Mouse (Mus musculus): ENCODE measurements around the gene Vps8.
A peak's percentile ranks its signal among the peaks of the same experiment; 100 is the strongest.

The Vps8 gene

GRCm38 (mm10) chr16:21627248-21627647 lies 204.3 kb downstream of the Vps8 start:
- DNase-seq (ENCODE audit: low spot score) = peak; percentile 28

DNA sequence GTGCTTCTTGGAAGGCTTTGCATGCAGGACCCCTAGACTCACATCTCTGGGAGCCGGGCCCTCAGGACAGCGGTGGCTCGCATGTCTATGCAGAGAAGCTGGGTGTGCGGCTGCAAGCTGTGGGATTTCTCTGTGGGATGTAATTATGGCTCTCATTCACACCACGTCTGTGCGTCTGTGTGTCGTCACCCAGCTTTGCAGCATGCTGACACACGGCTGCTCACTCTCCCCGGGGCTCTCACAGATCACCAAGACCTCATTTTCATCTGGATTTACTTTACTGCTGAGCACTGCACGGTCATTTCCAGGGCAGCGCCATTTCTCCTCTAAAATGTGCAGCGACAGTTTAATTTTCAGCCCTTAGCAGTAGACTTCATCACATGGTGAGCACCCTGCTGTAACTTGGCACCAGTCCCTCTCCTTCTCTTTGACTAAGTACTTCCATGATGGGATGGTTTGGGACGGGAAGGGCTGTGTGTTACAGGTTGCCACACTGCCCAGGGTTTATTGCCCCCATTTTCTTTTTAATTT lies 205.2 kb downstream of the Vps8 start:
- DNase-seq (ENCODE audit: low spot score) = no peak

DNA sequence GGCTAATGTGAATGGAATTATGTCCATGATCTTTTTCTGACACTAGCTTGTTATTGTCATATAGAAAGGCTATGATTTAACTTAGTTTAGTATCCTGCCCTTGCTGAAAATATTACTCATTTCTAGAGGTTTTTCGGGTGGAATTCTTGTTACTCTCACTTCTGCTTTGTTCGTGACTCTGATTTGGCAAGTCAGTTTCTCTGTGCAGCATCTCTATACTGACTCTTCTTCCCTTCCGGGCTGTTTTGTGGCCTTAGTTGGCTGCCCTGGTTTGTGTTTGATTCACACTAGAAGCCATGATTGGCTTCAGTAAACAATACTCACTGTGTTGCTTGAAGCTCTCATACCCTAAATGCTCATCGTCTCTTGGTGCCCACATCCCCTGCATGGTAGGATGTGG lies 207.7 kb downstream of the Vps8 start:
- no peak for DNase-seq (ENCODE audit: low spot score)

GRCm38 (mm10) chr16:21631815-21632222 lies 208.9 kb downstream of the Vps8 start:
- DNase-seq (ENCODE audit: low spot score) = no peak

DNA sequence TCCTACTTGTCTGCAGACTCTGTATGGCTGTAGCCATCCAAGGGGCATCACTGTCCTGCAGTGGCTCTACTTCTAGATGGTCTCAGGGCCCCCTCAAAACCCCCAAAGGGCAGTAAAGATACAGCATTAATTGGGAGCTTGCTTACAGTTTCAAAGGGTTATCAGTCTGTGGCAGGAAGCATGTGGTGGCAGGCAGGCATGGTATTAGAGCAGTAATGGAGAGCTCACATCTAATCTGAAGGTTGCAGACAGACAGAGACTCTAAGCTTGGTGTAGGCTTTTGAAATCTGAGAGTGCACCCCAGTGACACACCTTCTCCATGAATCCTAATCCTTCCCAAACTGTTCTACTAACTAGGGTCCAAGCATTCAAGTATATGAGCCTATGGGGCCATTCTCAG lies 211.5 kb downstream of the Vps8 start:
- no peak for DNase-seq (ENCODE audit: low spot score)

- no peak for DNase-seq (ENCODE audit: low spot score)
Observed at GRCm38 (mm10) chr16:21636156-21636853, 213.4 kb downstream of the Vps8 start.

GRCm38 (mm10) chr16:21637201-21637819 lies 214.4 kb downstream of the Vps8 start:
- no peak for DNase-seq (ENCODE audit: low spot score)

DNA sequence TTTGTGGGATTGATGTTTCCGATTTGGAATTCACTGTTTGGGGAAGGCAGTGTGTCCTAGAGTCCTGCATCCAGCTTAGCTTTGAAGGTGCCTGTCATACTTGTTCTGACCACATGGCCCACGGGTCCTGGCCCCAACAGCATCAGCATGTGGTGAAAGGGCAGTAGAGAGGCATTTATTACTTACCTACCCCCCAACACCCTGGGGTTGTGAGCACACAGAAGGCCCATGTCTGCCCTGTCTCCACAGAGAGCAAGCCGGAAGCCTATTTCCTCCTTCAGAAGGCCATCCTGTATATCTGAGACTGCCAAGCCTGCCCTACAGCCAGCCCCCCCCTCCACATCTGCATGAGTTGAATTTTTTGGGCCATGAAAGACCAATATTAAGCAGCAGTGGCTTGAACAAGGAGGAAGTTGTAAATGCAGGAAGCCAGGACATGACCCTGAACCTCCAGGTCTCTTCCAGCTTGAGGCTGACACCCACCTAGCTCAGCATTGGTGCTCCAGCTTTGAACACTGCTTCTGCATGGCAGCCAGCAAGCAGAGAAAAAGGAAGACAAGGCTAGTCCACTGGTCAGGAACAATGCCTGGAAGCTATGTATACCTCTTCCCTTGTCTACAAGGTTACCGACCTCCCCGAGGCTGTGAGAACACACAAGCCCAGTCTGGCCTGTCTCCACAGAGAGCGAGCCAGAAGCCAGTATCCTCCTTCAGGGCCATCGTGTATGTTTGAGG lies 218.0 kb downstream of the Vps8 start:
- DNase-seq (ENCODE audit: low spot score) = no peak

- DNase-seq (ENCODE audit: low spot score) = no peak
Observed at GRCm38 (mm10) chr16:21641944-21642343, 219.0 kb downstream of the Vps8 start.

- no peak for DNase-seq (ENCODE audit: low spot score)
Observed at GRCm38 (mm10) chr16:21642906-21643305, 220.0 kb downstream of the Vps8 start.

GRCm38 (mm10) chr16:21643621-21644041 lies 220.7 kb downstream of the Vps8 start:
- no peak for DNase-seq (ENCODE audit: low spot score)

- no peak for DNase-seq (ENCODE audit: low spot score)
Observed at GRCm38 (mm10) chr16:21644066-21644561, 221.2 kb downstream of the Vps8 start.

- no peak for DNase-seq (ENCODE audit: low spot score)
Observed at GRCm38 (mm10) chr16:21644574-21644973, 221.7 kb downstream of the Vps8 start.

- DNase-seq (ENCODE audit: low spot score) = no peak
Observed at GRCm38 (mm10) chr16:21645915-21646314, 223.0 kb downstream of the Vps8 start.

- DNase-seq (ENCODE audit: low spot score) = peak; percentile 64
Observed at GRCm38 (mm10) chr16:21646496-21646895, 223.6 kb downstream of the Vps8 start.

DNA sequence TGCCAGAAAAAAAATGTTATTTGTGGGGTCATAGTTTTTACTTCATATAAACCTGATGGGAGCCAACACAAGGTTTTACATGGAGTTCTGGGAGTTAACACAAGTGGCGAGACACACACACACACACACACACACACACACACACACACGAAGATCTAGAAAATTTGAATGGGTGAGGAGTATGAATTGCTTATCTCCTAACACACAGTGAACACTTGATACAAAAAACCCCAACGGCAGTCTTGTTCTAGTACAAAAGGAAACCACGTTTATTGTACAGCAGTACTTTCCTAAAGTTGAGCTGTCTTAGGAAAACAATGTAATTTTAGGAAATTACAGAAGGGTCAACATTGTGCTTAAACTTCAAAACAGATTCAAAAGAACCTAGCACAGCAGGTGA lies 225.9 kb downstream of the Vps8 start:
- no peak for DNase-seq (ENCODE audit: low spot score)

DNA sequence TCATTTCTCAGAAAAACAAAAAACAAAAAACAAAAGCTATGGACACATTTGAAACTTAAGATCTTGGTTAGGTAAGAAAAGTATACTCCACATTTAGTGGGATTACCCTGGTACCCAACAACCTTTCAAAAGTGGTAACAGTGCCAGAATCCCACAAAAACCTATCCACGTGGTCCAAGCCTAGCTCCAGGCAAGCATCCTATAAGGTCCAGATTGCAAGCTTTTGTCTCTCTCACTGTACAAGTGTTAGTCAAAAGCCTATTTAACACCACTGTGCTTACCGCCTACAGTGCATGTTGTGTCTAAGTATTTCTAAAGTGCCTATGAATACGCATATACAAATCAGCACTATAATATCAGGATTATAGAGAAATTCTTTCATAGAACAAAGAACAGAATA lies 227.4 kb downstream of the Vps8 start:
- no peak for DNase-seq (ENCODE audit: low spot score)

GRCm38 (mm10) chr16:21651161-21651560 lies 228.2 kb downstream of the Vps8 start:
- no peak for DNase-seq (ENCODE audit: low spot score)

DNA sequence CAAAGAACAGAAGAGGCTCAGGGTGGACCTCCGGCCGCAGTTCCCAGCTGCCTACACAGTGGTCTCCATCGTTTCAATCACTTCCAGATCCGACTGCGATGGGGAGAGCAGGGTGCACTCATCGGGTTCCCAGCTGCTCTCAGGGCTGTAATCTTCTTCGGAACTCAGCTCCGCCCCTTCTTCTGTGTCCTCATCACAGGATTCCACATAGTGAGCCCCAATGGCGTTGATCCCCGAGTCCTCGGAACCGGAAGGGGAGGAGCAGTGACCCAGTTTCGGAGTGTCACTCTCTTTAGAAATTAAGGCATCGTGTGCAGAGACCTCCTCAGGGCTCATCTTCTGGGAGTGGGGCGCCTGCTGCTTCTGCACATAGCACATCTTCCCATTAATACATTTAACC lies 230.2 kb downstream of the Vps8 start:
- no peak for DNase-seq (ENCODE audit: low spot score)

DNA sequence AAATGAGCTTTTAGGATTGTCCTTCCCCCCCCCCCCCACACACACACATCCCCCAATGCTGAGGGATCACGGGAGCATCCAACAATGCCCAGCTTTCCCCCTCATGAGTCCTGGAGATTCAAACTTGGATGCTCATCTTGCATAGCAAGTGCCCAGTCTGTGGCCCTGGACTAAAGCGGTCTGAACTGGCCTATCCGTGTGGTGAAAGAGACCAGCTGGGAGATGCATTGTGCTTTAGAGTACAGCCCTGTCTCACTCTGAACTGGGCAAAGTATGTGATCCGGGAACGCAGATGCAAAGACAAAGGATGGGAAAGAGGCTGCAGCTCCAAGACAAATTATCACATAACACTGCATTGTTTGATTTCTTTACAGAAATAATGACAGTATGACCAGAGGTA lies 231.5 kb downstream of the Vps8 start:
- DNase-seq (ENCODE audit: low spot score) = no peak

DNA sequence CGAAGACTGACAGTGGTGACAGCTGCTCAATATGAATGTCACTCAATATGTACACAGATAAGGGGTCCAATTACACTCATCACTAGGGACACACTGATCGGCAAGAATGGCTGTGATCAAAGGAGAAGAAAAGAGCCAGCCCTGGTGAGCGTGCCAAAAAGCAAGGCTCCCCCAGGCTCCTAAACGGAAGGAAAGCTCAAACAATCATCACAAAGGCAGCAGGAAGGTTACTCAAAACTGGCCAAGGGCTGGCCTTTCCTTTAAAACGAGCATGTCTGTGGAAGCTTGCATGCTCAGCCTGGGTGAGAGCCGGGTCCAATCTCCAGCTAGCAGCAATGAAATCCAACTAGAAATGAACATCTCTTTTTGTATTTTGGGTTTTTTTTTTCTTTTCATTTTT lies 232.4 kb downstream of the Vps8 start:
- DNase-seq (ENCODE audit: low spot score) = no peak

GRCm38 (mm10) chr16:21655961-21656360 lies 233.0 kb downstream of the Vps8 start:
- no peak for DNase-seq (ENCODE audit: low spot score)

Measured in retina, embryonic 14.5 days (tissue).